Mouse (Mus musculus): ENCODE data around the gene Cadm2. TPM values are rescaled to one million over a fixed set of nuclear protein-coding genes. Genes with fewer than 3 reads are reported as not detected.

Gene Cadm2
- polyA plus RNA-seq, 2 experiments, result 2.8 to 3.8 TPM

DNA sequence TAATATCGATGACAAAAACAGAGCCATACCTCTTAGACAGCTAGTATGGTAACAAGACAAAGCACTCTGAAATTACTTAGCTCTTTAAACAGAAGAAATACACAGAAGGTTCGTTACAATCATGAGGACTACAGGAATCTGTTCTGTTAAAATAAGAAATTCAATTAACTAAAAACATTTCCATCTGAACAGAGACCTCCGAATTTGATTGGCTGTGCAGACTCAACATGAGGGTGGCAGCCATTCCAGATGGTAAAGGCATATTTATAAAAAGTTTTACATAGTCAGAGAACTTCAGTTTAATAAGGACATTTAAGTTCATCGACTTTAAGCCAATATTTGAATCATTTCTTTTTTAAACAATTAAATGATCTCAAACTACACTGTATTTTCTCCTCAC lies 105.2 kb downstream of the Cadm2 start:
- Histone ChIP-seq H3K36me3 (ENCODE audit: control insufficient read depth, insufficient read depth, low read length) (no peaks in the 10 kb centered on the region), H3K4me1 (ENCODE audit: control insufficient read depth, insufficient read depth, low read length) (no peaks in the 10 kb centered on the region), H3K4me2 (replicated peaks; ENCODE audit: low read depth, low read length, severe bottlenecking) (no peak overlapping the region), H3K9ac (ENCODE audit: low read depth, low read length, severe bottlenecking) (no peak overlapping the region), H3K4me3 (replicated peaks; ENCODE audit: low read length) (no peak overlapping the region), H3K27me3 (ENCODE audit: control insufficient read depth, insufficient read depth, low read length) (no peaks in the 10 kb centered on the region), H3K9me3 (ENCODE audit: control insufficient read depth, low read length) (no peaks in the 10 kb centered on the region), H3K27ac (replicated peaks; ENCODE audit: low read depth, low read length) (no peak overlapping the region)
- WGBS, result 70% methylated on average over 4 of the region's 4 CpGs
- no peak for DNase-seq (ENCODE audit: low spot score)
- no peak for TF ChIP-seq POLR2A (IDR thresholded peaks at IDR 0.05; ENCODE audit: borderline replicate concordance, extremely low read depth, insufficient read depth, insufficient read length)
- no peak for ATAC-seq (ENCODE audit: low FRiP score, low read depth)

DNA sequence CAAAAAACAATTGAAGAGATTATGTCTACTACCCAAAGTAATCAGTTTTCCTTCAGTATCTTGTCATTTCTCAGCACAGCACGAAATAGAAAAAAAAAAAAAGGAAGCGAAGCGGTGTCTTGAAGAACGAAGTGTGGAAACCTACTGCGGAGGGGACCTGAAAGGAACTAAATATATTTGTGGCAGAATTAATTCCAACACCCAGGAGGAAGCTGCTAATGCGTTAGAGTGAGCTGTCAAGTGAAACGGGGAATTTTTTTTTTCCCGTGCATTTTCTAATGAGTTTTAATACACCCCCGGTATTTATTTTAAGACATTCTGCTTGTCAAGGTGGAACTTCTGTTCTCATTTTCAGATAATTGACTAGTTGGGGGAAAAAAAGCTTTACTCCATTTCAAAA lies 111.6 kb downstream of the Cadm2 start:
- H3K27me3 ChIP-seq (ENCODE audit: control insufficient read depth, insufficient read depth, low read length), result no peaks in the 10 kb centered on the region
- H3K9ac ChIP-seq (ENCODE audit: low read depth, low read length, severe bottlenecking), result no peak overlapping the region
- no peaks in the 10 kb centered on the region for H3K9me3 ChIP-seq (ENCODE audit: control insufficient read depth, low read length)
- no peak for TF ChIP-seq POLR2A (IDR thresholded peaks at IDR 0.05; ENCODE audit: borderline replicate concordance, extremely low read depth, insufficient read depth, insufficient read length)
- ATAC-seq (ENCODE audit: low FRiP score, low read depth), result no peak
- no peak overlapping the region for H3K27ac ChIP-seq (replicated peaks; ENCODE audit: low read depth, low read length)
- H3K4me2 ChIP-seq (replicated peaks; ENCODE audit: low read depth, low read length, severe bottlenecking), result no peak overlapping the region
- no peaks in the 10 kb centered on the region for H3K4me1 ChIP-seq (ENCODE audit: control insufficient read depth, insufficient read depth, low read length)
- DNase-seq (ENCODE audit: low spot score), result no peak
- H3K36me3 ChIP-seq (ENCODE audit: control insufficient read depth, insufficient read depth, low read length), result no peaks in the 10 kb centered on the region
- WGBS, result 65% methylated on average over 9 of the region's 9 CpGs
- no peak overlapping the region for H3K4me3 ChIP-seq (replicated peaks; ENCODE audit: low read length)

DNA sequence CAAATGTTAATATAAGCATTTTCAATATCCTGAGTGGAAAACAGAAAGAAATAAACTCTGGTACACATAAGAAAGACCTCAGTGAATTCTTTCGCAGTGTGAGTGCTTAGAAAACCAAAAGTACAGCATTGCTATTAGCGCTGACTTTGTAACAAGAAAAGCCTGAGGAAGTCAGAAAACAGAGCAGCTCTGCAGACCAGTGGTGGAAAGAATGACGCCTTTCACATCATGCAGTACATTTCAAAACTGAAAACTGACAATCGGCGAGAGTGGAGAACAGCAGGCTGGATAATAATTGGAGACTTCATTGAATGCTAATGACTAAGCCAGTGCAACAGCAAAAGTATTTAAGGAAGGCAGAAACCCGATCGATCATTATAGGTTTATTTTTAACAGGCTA lies 138.2 kb downstream of the Cadm2 start:
- ATAC-seq (ENCODE audit: low FRiP score, low read depth) (no peak), DNase-seq (ENCODE audit: low spot score) (peak; percentile 3)
- no peak for TF ChIP-seq POLR2A (IDR thresholded peaks at IDR 0.05; ENCODE audit: borderline replicate concordance, extremely low read depth, insufficient read depth, insufficient read length)
- H3K4me2 ChIP-seq (replicated peaks; ENCODE audit: low read depth, low read length, severe bottlenecking), result no peak overlapping the region; the same call in 1 of the 2 replicates
- H3K36me3 ChIP-seq (ENCODE audit: control insufficient read depth, insufficient read depth, low read length), result no peaks in the 10 kb centered on the region
- WGBS, result 72% methylated on average over 7 of the region's 7 CpGs
- H3K9ac ChIP-seq (ENCODE audit: low read depth, low read length, severe bottlenecking), result no peak overlapping the region
- no peaks in the 10 kb centered on the region for H3K4me1 ChIP-seq (ENCODE audit: control insufficient read depth, insufficient read depth, low read length)
- H3K27me3 ChIP-seq (ENCODE audit: control insufficient read depth, insufficient read depth, low read length), result no peaks in the 10 kb centered on the region
- no peak overlapping the region for H3K4me3 ChIP-seq (replicated peaks; ENCODE audit: low read length)
- H3K9me3 ChIP-seq (ENCODE audit: control insufficient read depth, low read length), result no peaks in the 10 kb centered on the region
- no peak overlapping the region for H3K27ac ChIP-seq (replicated peaks; ENCODE audit: low read depth, low read length)

DNA sequence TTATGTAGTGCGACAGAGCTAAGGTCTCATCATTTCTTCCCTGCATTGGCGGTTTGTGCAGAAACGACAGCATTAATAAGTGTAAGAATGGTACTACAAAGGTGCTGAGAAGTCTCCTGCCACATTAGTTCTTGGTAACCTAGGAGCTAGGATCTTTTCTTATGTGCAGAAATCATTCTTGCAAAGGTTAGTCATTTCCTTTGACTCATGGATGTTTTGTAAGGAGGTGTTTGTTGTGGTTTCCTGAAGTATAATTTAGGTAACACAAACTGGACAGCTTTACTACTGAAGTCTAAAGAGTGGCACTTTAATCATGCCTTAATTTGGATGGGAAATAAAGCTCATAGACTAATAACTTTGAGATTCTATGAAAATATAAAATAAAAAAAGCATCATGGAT lies 153.7 kb downstream of the Cadm2 start:
- no peak overlapping the region for H3K4me3 ChIP-seq (replicated peaks; ENCODE audit: low read length)
- H3K27me3 ChIP-seq (ENCODE audit: control insufficient read depth, insufficient read depth, low read length), result no peaks in the 10 kb centered on the region
- H3K9ac ChIP-seq (ENCODE audit: low read depth, low read length, severe bottlenecking), result no peak overlapping the region
- ATAC-seq (ENCODE audit: low FRiP score, low read depth) (no peak), DNase-seq (ENCODE audit: low spot score) (no peak)
- H3K4me2 ChIP-seq (replicated peaks; ENCODE audit: low read depth, low read length, severe bottlenecking), result no peak overlapping the region
- 88% methylated on average over 3 of the region's 3 CpGs for WGBS
- no peak overlapping the region for H3K27ac ChIP-seq (replicated peaks; ENCODE audit: low read depth, low read length)
- no peak for TF ChIP-seq POLR2A (IDR thresholded peaks at IDR 0.05; ENCODE audit: borderline replicate concordance, extremely low read depth, insufficient read depth, insufficient read length)
- H3K9me3 ChIP-seq (ENCODE audit: control insufficient read depth, low read length), result no peaks in the 10 kb centered on the region
- H3K4me1 ChIP-seq (ENCODE audit: control insufficient read depth, insufficient read depth, low read length), result no peaks in the 10 kb centered on the region
- H3K36me3 ChIP-seq (ENCODE audit: control insufficient read depth, insufficient read depth, low read length), result no peaks in the 10 kb centered on the region

DNA sequence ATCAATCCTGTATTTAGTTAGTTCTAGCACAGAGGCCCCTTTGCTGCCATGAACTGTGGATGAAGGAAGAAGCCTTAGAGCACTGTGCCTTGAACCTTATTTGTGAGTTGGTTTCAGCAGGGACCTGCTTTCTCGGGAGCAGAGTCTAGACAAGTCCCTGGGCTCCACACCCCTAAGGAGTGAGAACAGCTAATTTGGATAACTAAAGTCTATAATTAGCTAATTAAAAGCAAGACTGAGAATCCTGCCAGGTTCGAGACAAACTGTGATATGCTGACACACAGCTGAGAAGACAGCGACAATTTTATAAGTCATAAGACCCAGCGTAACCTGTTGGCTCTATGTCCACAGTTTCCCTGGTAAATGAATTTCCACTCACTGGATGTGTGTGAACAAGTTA lies 184.4 kb downstream of the Cadm2 start:
- Histone ChIP-seq H3K36me3 (ENCODE audit: control insufficient read depth, insufficient read depth, low read length) (no peaks in the 10 kb centered on the region), H3K4me3 (replicated peaks; ENCODE audit: low read length) (no peak overlapping the region), H3K9me3 (ENCODE audit: control insufficient read depth, low read length) (no peaks in the 10 kb centered on the region), H3K9ac (ENCODE audit: low read depth, low read length, severe bottlenecking) (no peak overlapping the region), H3K4me2 (replicated peaks; ENCODE audit: low read depth, low read length, severe bottlenecking) (no peak overlapping the region), H3K27ac (replicated peaks; ENCODE audit: low read depth, low read length) (no peak overlapping the region), H3K4me1 (ENCODE audit: control insufficient read depth, insufficient read depth, low read length) (no peaks in the 10 kb centered on the region), H3K27me3 (ENCODE audit: control insufficient read depth, insufficient read depth, low read length) (no peaks in the 10 kb centered on the region)
- no peak for TF ChIP-seq POLR2A (IDR thresholded peaks at IDR 0.05; ENCODE audit: borderline replicate concordance, extremely low read depth, insufficient read depth, insufficient read length)
- 61% methylated on average over 4 of the region's 4 CpGs for WGBS
- ATAC-seq (ENCODE audit: low FRiP score, low read depth) (no peak), DNase-seq (ENCODE audit: low spot score) (no peak)

DNA sequence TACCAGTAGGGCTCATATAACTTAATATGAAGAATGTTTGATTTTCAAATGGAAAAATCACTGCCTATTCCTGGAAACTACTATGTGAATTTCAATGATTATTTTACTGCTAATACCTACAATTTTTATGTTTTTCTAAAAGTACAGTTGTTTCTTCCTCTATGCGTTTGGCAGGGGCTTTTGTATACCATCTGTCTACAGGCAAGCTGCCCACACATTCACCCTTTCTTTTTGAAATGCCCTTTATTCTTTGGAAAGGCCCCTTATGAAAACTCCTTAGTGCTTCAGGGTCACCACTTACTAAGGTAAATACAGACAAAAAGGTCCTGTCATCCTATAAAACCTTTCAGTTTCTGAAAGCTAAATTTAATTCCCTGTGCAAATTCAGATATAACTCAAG lies 195.3 kb downstream of the Cadm2 start:
- Histone ChIP-seq H3K4me2 (replicated peaks; ENCODE audit: low read depth, low read length, severe bottlenecking) (no peak overlapping the region), H3K9ac (ENCODE audit: low read depth, low read length, severe bottlenecking) (no peak overlapping the region), H3K9me3 (ENCODE audit: control insufficient read depth, low read length) (no peaks in the 10 kb centered on the region), H3K27me3 (ENCODE audit: control insufficient read depth, insufficient read depth, low read length) (no peaks in the 10 kb centered on the region), H3K36me3 (ENCODE audit: control insufficient read depth, insufficient read depth, low read length) (no peaks in the 10 kb centered on the region), H3K4me3 (replicated peaks; ENCODE audit: low read length) (no peak overlapping the region), H3K4me1 (ENCODE audit: control insufficient read depth, insufficient read depth, low read length) (no peaks in the 10 kb centered on the region), H3K27ac (replicated peaks; ENCODE audit: low read depth, low read length) (no peak overlapping the region)
- no peak for TF ChIP-seq POLR2A (IDR thresholded peaks at IDR 0.05; ENCODE audit: borderline replicate concordance, extremely low read depth, insufficient read depth, insufficient read length)
- no peak for ATAC-seq (ENCODE audit: low FRiP score, low read depth)
- 83% methylated on average over 1 of the region's 1 CpGs for WGBS
- no peak for DNase-seq (ENCODE audit: low spot score)
